Mouse (Mus musculus) cerebellum, adult 18-20 months (tissue): Measurements from ENCODE around the gene 1700067K01Rik.
"Not testable (repeated sequence)": the region's sequence is repeated elsewhere in the genome, so short reads cannot be mapped to it uniquely, and the experiment has no call there.

ENCODE experiments used
- DNase-seq, 2 experiments: peaks; one replicate each; pipeline ENCODE4 v3.0.0; 2021

Gene 1700067K01Rik

DNA sequence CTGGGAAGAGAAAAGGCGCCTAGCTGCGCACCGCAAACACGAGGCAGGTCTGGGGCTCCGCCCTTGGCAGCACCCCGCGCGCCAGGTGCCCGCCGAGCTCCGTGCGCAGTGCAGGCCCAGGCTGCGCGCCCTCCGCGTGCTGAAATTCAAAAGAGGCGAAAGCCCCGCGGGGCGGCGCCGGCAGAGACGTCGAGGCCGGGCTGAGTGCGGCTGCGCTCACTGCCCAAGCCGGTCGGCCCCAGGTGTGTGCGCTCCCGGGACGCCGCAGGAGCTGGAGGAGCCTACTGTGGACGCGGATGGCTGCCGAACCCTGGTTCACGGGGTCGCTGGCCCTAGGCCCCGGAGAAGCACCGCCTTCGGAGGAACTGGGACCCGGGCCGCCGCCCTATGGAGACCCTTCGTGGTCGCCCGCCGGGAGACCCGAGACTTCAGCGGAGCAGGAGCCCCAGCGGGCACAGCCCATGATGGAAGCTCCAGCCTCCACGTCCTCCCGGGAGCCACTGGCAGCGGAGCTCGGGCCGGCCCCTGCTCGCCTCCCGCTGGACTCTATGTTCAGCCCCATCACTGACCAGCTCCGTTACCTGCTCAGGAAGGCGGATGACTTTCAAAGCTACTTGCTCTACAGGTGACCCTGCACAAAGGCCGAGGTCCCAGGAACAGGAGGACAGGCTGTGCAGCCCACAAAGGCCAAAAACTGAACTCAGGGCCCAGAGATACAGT, at the start of gene 1700067K01Rik:
TSS of gene 1700067K01Rik (plus strand) at position 222 of the 720 bp plus-strand sequence.
- no peak for DNase-seq

DNA sequence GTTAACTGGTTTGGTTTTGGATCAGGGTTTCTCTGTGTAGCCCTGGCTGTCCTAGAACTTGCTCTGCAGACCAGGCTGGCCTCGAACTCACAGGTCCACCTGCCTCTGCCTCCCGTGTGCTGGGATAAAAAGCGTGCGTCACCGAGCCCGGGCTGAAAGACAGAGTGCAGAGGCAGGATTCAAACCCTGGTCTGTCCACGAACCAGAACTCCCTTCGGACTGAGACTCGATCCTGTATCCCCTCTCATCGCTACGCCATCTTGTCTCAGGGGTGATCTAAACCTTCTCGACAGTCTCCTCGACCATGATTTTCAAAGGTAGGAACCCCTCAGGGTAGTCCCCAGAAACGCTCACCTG, 46.6 kb upstream of the 1700067K01Rik start:
- DNase-seq, result no peak

DNA sequence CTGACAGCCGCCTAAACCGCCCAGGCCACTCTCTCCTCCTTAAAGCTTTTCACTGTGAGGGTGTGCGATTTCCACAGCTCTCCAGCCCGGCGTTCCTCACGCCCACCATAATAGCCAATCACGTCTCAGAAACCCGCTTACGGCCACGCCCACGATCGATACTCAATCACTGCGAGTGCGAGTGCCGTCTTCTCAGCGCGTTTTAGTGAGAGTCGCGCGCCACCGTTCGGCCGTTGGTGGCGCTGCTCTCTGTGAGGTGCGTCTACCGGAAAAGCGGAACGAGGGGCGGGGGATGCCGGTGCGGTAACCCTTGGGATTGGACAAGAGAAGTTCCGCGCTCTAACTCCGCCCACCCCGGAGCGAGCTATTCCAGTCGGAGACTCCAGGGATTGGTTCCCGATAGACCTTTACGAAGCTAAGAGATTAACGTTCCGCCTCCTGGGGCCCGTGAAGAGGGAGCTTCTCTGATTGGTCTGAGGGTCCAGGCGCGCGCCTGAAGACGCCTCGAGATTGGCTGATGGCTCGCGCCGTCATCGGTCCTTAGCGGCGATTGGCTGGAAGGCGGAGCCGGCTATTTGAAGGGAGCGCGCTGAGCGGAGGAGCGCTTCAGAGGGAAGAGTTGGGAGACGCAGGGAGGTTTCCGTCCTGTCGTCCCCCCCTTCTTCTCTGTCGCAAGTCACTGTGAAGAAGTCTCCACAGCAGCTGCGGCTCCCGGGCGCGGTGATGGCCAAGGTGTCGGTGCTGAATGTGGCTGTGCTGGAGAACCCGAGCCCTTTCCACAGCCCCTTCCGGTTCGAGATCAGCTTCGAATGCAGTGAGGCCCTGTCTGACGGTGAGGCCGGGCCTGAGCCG, 46.0 kb upstream of the 1700067K01Rik start, which contains the start of the genes Gm10644 and Asf1b:
TSS of gene Gm10644 (minus strand) at position 100 of the 852 bp plus-strand sequence.
TSS of gene Asf1b (plus strand) at position 402 of the 852 bp plus-strand sequence.
- DNase-seq, result peak; percentile 97 to 100

DNA sequence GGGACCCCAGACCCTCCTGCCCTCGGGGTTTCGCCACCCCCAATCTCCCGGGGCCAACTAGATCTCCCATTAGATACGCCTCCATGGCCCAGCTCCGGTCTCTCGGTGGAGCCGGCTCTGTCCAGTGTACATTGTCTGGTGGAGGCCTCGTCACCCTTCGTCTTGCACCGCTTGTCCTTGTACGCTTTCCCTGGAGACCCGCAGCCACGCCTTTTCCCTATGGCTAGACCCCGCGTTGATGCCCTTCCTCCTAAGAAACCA, 45.4 kb upstream of the 1700067K01Rik start:
- DNase-seq, result no peak

DNA sequence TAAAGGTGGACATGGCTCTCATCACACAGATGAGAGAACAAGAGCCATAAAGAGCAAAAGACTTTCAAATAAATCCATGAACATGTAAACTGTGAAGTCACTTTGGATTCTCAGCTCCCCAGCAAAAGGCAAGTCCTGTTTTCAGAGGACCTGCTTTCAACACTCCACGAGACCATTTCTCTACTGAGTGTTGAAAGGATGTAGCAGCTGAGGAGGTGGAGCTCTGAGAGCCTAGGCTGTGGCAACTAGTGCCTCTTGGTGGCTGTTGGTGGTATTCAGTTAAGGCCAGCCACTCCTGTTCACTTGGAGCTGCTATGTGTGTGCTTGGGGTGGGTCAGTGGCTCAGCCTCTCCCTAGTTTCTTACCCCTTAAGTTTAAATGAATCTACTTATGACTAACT, 44.5 kb upstream of the 1700067K01Rik start:
- no peak for DNase-seq

DNA sequence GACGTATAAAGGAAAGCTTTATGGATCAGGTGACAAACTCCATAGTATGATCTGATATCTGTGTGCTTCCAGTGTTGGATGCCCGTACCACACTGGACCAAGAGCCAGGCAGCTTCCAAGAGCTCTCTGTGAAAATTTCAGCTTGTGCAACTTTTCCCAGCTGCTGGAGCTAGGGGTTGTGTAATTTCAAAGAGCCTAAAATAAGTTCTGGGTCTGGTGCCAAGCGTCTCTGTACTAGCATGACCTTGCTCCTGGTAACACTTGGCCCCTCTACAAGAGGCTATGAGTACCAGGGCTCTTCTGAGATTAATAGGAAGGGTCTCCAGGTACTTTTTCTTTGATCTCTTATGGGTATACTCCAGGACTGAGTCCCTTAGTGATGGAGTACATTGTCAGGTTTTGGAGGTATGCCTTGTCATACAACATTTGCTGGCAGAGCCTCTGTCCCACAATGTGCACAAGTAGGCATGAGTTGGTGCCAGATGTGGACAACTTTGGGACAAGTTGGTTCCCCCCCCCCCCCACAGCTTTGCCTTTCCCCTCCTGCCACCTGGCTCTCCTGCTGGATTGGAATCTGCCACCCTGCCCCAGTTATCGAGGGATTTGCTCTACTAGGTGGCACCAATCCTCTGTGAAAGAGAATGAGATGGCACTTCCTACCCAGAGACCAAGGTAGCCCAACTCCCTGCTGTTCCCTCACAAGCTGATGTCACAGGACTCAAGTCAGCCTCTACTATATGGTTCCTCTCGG, 37.1 kb upstream of the 1700067K01Rik start:
- no peak for DNase-seq

DNA sequence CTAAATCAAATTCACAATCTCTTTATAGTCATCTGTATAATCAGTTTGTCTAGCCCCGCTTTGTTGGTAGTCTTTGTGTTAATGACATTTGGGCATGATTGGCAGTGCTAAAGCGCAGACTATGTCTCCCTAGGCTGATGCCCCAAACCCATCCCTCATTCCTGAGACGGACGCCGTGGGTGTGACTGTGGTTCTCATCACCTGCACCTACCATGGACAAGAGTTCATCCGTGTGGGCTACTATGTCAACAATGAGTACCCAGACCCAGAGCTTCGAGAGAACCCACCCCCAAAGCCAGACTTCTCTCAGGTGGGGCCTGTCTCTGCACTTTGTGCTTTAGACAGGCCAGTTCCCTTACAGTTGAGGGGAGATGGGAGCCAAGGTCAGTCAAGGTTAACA, 33.6 kb upstream of the 1700067K01Rik start:
- no peak for DNase-seq

DNA sequence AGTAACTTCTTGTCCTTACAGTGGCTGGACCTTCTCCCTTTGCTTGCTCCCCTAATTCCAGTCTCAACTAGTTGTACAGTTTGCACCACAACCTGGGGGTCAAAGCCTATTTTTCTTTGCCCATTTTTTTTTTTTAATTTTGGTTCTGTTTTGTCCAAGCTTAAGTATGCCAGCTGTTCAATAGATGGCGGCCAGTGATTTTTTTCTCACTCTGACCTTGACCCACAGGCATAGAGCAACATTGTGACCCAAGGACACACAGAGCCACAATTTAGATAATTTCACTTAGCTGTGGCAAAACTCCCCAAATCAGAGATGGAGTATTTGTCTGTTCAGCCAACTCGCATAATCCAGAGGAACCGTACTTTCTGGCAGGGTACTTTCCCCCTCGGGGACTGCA, 30.2 kb upstream of the 1700067K01Rik start:
- no peak for DNase-seq

DNA sequence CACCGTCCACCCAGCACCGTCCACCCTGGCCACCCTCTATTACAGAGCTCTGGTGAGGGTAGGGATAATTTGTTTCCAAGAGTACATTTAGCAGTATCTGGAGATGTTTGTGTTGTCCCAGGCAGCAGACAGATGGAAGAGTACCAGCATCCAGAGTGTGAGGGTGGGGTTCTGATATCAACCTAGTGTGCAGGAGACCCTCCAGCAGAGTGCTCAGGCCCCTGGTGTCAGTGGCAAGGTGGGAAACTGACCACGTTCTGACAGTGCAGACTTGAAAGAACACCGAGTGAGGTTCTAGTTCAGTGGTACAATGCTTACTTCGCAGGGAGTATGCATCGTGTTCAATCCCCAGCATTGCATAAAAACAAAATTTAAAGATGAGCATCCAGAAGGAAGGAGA, 29.6 kb upstream of the 1700067K01Rik start:
- no peak for DNase-seq

DNA sequence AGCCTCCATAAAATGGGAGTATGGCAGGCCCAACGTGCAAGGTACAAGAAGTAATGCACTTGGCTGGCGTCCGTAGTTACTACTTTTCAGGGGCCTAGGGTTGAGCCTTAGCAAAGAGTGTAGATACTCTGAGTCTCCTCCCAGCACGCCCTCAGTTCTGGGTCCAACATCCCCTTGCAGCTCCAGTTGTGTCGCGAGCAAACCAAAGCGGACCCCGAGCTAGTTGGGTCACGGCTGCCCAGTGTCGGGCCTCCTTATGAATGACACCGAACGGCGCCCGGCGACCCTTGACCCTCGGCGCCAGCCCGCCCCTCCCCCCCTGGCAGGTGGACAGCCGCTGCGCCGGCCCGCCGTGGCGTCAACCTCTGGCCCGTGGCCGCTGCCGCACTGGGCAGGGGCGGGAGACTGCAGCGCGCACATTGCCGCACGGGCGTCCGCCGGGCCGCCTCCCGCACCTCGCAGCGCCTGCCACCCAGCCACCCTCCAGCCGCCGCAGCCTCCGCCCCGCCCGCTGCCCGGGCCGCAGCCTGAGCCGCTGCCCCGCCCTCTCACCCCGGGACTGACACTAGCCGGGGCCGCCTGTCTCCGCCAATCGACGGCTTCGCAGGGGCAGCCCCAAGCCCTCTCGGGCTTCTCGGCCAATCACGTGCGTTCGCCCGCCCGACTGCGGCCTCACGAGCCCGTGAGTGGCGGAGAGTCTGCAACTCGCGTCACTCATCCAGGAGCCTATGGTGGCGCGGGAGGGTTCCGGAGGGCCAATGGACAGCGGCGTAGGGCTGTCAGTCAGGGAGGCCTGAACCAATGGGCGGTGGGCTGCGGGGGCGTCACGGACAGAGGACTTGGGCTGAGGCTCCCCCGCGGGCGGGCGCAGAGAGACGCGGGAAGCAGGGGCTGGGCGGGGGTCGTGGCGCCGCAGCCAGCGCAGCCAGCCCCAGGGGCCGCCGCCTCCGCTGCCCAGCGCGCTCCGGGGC, 28.9 kb upstream of the 1700067K01Rik start, which contains the start of gene Prkaca:
TSS of gene Prkaca (plus strand) at position 844 of the 971 bp plus-strand sequence.
- peak; percentile 97 to 100 for DNase-seq

DNA sequence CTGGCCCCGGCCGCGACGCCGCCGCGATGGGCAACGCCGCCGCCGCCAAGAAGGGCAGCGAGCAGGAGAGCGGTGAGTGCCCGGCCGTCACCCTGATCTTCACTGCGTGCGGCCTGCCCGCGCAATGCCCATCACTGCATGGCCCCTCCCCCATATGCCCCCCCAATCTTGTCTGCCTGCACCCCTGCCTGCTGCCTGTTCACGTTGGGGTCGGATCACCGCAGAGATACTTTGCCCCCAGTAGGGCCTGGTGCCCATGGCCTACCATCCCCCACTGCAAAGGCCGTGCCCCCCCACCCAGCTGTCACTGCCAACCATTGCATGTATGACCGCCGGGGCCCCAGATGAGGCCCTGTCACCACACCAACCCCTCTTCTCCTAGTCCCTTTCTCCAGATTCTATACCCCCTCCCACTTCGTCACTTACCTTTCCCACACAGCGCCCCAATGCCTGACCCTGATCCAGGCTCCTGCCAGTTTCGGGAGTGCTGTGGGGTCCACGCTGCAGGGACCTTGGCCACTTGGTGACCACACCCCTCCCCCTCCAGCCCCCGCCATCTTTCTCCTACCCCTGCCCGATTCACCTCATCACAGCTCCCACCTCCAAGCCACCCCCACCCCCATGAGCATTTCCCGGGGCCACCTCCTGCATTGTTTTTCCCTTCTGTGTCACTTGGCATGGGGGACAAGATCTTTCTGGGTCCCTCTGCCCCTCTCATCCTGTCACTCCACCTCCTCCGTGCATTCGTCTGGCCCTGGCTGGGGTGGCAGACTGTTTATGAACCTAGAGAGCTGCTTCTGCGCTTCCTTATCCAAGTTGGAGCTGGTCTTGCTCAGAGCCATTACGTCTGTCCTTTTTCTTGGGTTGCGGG, 27.9 kb upstream of the 1700067K01Rik start:
- peak; percentile 33 to 45 for DNase-seq

DNA sequence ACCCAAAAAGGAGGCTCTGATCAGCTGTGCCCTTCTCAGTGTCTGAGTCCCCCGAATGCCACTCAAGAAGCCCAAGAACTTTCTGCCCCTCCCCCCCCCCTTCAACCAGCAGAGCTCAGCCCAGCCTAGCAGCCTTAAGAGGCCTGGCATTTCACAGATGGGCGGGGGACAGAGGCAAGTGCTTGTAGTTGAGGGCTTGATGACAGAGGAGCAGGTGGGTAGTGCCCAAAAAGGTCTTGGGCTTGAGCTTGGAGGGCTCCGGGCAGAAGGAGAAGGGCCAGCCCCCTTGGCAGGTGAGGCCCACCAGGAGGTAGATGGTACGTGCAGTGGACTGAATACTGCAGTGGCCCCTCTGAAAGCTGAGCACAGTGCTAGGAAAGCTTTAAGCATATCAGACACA, 26.8 kb upstream of the 1700067K01Rik start:
- DNase-seq, result no peak

DNA sequence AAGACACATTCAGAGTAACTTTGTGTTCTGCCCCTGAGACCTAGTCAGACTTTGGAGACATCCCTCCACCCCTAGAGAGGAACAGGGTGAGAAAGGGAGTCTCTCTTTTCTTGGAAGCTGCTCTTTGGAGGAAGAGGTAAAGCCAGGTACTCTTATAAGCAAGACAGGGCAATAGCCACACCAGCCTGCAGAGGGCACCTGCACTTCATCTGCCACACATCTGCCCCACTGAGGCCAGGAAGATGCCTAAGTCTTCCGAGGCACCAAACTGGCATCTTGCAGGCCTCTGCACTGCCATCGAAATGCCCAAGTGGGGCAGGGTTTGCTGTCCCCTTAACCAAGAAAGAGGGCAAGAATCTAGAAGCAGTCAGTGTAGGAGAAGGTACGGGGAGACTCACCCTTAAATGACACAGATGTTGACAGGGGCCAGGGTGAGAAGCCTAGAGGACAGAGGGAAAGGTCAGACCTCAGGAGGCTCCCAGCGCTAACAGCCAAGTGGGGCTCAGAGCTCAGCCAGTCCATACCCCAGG, 25.1 kb upstream of the 1700067K01Rik start:
- no peak for DNase-seq

DNA sequence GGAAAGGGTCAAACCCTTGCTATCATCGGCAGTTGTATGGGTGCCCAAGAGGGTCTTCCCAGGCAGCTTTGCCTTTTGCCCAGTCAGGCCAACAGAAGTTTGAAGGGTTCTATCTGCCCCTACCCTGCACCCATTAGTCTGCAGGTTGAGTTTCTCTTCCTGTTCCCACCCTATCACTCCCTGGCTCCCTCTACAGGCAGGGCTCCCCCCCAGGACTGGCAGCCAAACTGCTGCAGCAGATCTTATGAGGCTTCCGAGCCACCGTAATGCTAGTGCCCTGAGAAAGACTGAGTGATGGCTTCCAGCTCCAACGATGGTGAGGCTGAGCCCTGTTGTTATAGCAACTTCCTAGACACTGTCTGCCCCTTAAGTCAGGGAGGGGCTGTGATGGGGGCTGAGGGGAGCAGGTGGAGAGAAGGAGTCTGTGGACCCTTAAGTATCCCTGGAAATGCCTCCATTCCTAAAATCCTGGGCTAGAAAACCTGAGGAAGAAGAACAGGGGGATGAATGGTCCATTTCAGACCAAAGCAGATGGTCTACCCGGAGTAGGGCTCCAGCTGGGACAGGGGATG, 24.4 kb upstream of the 1700067K01Rik start:
- no peak for DNase-seq

DNA sequence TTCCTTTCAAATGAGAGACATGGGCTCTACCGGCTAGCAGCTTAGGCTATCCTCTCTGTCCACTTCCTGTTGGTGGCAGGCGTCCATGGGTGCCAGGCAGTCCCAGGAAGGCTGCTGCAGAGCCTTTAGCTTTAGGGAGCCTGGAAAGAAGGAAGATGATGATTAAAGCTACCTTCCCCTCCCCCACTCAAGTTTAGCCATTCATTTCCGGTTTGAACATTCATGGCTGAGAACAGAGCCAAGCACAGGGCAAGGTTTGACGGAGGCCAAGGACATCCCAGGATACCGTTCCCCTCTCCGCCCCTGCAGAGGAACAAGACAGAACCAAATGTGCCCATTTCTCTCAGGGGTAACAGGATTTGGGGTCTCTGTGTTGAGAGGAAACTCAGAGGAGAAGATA, 23.7 kb upstream of the 1700067K01Rik start:
- no peak for DNase-seq

DNA sequence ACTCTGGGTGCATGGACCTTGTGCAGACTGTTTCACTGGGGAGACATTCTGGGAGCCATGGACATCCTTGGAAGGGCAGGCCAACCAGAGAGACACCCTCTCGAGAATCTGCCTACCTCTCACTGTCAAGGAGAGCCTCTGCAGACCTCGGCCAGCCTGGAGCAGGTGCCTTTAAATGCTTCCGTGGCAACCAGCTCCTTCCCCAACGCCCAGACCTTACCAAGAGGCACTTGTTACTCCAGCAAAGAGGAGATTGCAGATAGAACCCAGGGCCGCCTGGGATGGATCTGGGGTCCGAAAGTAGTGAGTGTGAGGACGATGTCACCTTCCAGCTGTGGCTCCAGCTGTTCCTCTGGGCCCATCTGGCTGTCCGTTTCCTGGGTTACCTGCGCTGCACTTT, 23.1 kb upstream of the 1700067K01Rik start:
- DNase-seq, result no peak

DNA sequence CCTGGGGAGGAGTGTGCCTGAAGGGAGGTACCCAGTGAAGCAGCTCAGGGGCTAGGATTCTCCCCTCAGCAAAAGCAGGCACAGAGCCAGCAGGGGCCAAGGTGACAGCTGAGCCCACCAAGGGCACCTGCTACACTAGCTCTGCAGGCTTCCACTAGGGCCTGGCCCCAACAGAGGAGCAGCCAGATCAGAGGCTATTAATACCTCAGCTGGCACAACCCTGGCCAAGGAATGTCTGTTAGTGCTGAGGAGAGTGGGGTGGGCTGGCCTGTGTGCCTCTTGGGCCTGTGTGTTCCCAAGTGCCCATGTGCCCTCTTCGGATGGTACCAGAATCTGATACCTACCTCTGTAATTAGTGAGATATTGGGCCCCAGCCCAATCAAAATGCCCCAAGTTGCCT, 21.1 kb upstream of the 1700067K01Rik start:
- DNase-seq, result no peak

DNA sequence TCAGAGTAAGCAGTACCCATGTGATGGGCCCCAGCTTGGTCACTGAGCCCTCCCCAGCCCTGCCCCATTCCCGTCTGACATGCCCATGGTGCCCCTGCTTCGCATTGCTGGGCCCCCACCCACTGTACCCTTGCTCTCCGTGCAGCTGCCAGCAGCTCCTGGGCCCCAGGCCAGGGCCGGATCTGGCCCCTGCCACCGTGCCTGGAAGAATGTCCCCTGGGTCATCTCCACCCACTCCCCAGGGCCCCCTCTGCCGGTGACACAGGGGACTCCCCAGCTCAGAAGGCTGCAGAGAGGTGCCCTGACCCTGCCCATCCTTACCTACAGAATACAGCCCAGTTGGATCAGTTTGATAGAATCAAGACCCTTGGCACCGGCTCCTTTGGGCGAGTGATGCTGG, 20.5 kb upstream of the 1700067K01Rik start:
- no peak for DNase-seq

DNA sequence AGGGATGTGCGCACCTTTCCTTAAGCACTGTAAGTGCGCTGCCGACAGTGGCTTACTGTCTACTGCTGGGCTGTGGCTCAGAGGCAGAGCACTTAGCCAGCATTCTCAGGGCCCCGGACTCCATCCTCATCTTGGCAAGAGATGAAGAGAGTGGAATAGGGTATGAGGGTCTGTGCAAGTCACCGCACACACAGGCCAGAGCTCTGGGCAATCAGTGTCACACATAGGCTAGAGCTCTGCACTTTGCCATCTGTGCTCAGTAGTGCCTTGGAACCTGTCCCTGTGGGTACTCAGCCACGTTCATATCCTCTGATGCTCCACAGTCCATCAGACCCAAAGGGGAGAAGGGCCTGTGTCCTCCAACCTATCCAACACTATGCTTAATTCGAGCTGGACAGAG, 19.8 kb upstream of the 1700067K01Rik start:
- no peak for DNase-seq

DNA sequence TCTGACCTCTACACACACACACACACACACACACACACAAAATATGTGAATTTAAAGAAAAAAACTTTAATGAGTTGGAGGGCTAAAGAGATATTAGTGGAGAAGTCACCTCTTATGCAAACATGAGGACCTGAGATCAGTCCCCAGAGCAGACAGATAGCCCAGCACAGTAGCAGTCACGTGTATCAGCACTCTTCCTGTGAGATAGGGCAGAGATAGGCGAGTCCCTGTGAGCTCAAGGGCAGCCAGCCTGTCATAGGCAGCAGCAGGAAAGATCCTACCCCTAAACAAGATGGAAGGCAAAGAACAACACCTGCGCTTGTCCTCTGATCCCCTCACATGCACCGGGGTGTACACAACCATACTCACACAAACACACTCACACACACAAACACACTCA, 18.9 kb upstream of the 1700067K01Rik start:
- DNase-seq, result no peak

DNA sequence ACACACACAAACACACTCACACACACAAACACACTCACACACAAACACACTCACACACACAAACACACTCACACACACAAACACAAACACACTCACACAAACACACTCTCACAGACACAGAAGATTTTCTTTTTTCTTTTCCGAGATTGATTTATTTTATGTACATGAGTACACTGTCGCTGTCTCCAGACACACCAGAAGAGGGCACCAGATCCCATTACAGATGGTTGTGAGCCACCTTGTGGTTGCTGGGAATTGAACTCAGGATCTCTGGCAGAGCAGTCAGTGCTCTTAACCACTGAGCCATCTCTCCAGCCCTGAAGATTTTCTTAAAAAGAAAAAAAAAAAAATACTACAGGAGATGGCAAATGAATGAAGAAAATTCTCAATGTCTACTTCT, 18.1 kb upstream of the 1700067K01Rik start:
- not testable (repeated sequence) for DNase-seq
